Mouse (Mus musculus): ENCODE measurements around the gene Plppr2.

GRCm38 (mm10) chr9:21918692-21919384 lies 18.0 kb upstream of the Plppr2 start:
- TF ChIP-seq CTCF (IDR thresholded peaks at IDR 0.05; ENCODE audit: low read depth) (0 out of 2 replicates have a peak, but pooled peaks have one; percentile 24), EP300 (optimal IDR thresholded peaks at IDR 0.05) (no peak)
